Mouse (Mus musculus) ZHBTc4 (cell line): ENCODE data around the gene Cfd.

Experiments used
- DNase-seq: peaks from one replicate; pipeline ENCODE4 v3.0.0-alpha.2; 2011; ENCODE audit warnings: low read depth, low spot score

The Cfd gene

DNA sequence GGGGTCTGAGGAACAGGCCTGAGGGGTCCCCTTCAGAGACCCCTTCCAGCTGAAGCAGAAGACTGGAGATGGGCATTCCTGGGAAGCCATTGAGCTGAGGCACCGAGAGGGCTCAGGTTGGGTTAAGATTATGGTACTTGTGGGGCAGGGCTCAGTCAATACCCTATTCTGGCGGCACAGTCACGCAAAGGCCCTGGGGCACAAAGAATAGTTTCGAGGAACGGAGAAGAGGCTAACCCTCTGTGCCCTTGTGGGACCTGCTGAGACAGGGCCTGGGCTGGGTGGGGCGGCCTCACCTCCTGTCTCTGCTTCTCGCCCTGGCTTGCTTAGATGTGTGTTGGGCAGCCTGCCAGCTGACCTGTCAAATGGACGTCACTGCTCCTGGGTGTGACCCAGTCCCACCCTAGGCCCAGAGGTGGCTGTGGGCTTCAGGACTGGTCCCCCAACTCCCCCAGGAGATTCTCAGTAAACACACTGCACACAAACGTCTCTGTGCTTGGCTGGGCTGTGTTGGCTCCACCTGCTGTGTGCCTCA is 42.6 kb downstream of the Cfd start:
- no peak for DNase-seq

DNA sequence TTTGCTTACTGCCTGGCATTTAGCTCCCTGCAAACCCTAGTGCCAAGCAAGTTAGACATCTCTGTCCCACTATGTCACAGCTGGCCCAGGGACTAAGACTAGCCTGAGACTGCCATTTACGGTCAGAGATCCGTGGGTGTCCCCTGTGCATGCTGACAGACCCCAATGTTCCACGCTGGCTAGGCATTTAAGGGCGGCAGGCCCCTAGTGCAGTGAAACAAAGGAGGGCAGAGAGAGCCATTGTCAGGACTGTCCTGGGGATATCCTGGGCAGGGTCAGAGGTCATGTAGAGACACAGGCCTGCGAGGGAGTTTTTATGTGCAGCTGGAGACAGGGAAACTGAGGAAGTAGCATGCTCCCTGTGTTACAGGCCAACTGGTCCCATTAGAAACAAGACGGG is 43.2 kb downstream of the Cfd start:
- no peak for DNase-seq

DNA sequence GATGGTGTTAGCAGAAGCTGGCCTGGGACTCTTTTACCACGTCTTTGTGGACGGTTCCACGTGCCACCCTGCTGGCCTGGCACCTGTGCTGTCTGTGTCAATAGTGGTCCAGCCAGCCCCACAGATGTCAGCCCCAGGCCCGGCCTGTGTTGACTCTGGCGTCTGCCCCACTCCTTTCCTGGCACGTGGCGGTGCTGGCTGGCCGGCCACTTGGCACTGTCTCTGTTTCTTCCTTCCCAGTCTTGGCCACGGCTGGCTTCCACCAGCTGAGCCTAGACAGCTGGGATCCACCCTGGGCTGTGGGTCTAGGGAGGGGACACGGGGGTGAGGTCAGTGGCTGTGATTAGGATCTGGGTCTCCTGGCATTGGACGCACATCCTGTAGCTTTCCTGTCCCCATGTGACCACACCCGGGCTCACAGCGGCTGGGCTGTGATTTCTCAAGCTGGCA is 43.6 kb downstream of the Cfd start:
- no peak for DNase-seq

- DNase-seq = no peak
Observed at GRCm38 (mm10) chr10:79934794-79935569, 44.3 kb downstream of the Cfd start.

- DNase-seq = no peak
Observed at GRCm38 (mm10) chr10:79936284-79936910, 45.7 kb downstream of the Cfd start.

GRCm38 (mm10) chr10:79936911-79937441 is 46.3 kb downstream of the Cfd start:
- no peak for DNase-seq

DNA sequence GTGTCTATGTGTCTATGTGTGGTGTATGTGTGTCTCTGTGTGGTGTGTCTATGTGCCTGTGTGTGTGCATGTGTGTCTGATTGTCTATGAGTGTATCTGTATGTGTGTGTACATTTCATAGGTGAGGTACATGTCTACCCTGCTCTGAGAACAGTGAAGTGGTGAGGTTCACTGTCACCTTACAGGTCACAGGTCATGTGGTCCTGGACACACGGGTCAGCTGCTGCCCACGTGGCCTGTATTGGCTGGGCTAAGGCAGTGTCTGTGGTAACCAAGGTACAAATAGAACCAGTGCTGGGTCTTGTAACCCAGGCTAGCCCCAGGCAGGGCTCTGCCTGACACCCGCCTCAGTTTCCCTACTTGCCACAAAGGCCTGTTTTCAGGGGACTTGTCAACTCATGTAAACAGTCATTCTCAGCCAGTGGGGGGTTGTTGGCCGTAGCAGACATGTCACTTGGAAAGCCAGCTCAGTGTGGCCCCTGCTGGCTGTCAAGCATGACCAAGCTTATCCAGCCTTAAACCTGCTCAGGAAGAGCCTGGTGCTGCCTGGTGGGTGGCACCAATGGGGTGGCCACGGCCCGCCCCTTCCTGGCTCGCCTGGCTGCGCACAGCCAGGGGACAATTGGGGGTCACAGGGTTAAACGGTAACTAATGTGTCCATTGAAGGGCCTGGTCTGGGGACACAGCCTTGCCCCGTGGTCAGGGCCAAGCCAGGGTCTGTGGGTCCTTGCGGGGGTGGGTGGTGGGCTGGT is 47.3 kb downstream of the Cfd start:
- DNase-seq = no peak

GRCm38 (mm10) chr10:79940749-79941148 is 50.1 kb downstream of the Cfd start:
- no peak for DNase-seq
